Mouse (Mus musculus): ENCODE measurements around the gene Pm20d1.

GRCm38 (mm10) chr1:131769296-131769695 lies 27.9 kb upstream of the Pm20d1 start:
- TF ChIP-seq CTCF (conservative IDR thresholded peaks at IDR 0.05; ENCODE audit: low read length) (no peak), POU5F1 (IDR thresholded peaks at IDR 0.05; ENCODE audit: borderline replicate concordance, low read length) (no peak), NANOG (IDR thresholded peaks at IDR 0.05; ENCODE audit: borderline replicate concordance, low read length) (no peak)

Data from E14TG2a.4 (cell line).